Mouse (Mus musculus): ENCODE results near the gene Rab1b. TPM values are rescaled to one million over a fixed set of nuclear protein-coding genes. Genes with fewer than 3 reads are reported as not detected.

The Rab1b gene
- total RNA-seq, 2 experiments from 2014 or later: 117 to 118 TPM

- no peak for DNase-seq (ENCODE audit: low spot score)
Measured at GRCm38 (mm10) chr19:5052166-5052822, 54.6 kb downstream of the Rab1b start.

- DNase-seq (ENCODE audit: low spot score): no peak
Measured at GRCm38 (mm10) chr19:5051515-5051914, 55.4 kb downstream of the Rab1b start.

- no peak for DNase-seq (ENCODE audit: low spot score)
Measured at GRCm38 (mm10) chr19:5051031-5051430, 55.8 kb downstream of the Rab1b start.

GRCm38 (mm10) chr19:5050047-5050905, 56.6 kb downstream of the Rab1b start, which contains the start of gene Rin1:
Gene Rin1 (plus strand): TSS chr19:5050481.
- DNase-seq (ENCODE audit: low spot score): no peak

GRCm38 (mm10) chr19:5049325-5049724, 57.5 kb downstream of the Rab1b start:
- no peak for DNase-seq (ENCODE audit: low spot score)

Other genes starting within 250 kb of the Rab1b start
- 1,000 to 10,000 TPM; 7,595 to 9,342 TPM for gene Actn3, start 229.2 kb downstream of the Rab1b start, total RNA-seq (2021)
- gene Zdhhc24, start 228.4 kb downstream of the Rab1b start, total RNA-seq (2021): 1 to 10 TPM; 2.0 to 2.3 TPM
- gene Bbs1, start 200.4 kb downstream of the Rab1b start, total RNA-seq (2021): 1 to 10 TPM; 1.7 to 2.0 TPM
- 10 to 100 TPM; 13.2 to 14.2 TPM for gene Dpp3, start 178.8 kb downstream of the Rab1b start, total RNA-seq (2021)
- 1 to 10 TPM; 2.4 to 2.7 TPM for gene Peli3, start 163.9 kb downstream of the Rab1b start, total RNA-seq (2021)
- 10 to 100 TPM; 64.6 to 66.7 TPM for gene Mrpl11, start 144.9 kb downstream of the Rab1b start, total RNA-seq (2021)
- not detected for gene Npas4, start 116.8 kb downstream of the Rab1b start, total RNA-seq (2021)
- 1 to 10 TPM; 4.1 to 5.3 TPM for gene Slc29a2, start 83.2 kb downstream of the Rab1b start, total RNA-seq (2021)
- gene B4gat1, start 68.2 kb downstream of the Rab1b start, total RNA-seq (2021): 10 to 100 TPM; 18.7 to 23.2 TPM
- 1 to 10 TPM in 1 of 2 experiments, under 1 TPM in 1; 0.50 to 1.2 TPM for gene AC124502.3, start 68.2 kb downstream of the Rab1b start, total RNA-seq (2021)
- gene Brms1, start 65.7 kb downstream of the Rab1b start, total RNA-seq (2021): 10 to 100 TPM; 14.8 to 15.3 TPM
- gene Rin1, start 56.6 kb downstream of the Rab1b start, total RNA-seq (2021): 1 to 10 TPM in 1 of 2 experiments, under 1 TPM in 1; 0.71 to 1.2 TPM
- gene Cd248, start 39.0 kb downstream of the Rab1b start, total RNA-seq (2021): 10 to 100 TPM in 1 of 2 experiments, 1 to 10 TPM in 1; 6.3 to 11.8 TPM
- under 1 TPM in 1 of 2 experiments, not detected in 1; 0.18 TPM for gene Tmem151a, start 21.5 kb downstream of the Rab1b start, total RNA-seq (2021)
- gene Yif1a, start 18.5 kb downstream of the Rab1b start, total RNA-seq (2021): 10 to 100 TPM; 45.1 to 47.0 TPM
- not detected for gene Cnih2, start 8.6 kb downstream of the Rab1b start, total RNA-seq (2021)
- 10 to 100 TPM; 58.6 to 61.0 TPM for gene Klc2, start 11.5 kb upstream of the Rab1b start, total RNA-seq (2021)
- gene Pacs1, start 166.0 kb upstream of the Rab1b start, total RNA-seq (2021): 1 to 10 TPM; 6.5 to 8.2 TPM
- gene Sf3b2, start 188.4 kb upstream of the Rab1b start, total RNA-seq (2021): 10 to 100 TPM; 66.7 to 68.2 TPM
- not detected for gene Gal3st3, start 191.3 kb upstream of the Rab1b start, total RNA-seq (2021)
- not detected for gene Catsper1, start 228.7 kb upstream of the Rab1b start, total RNA-seq (2021)
- gene Cst6, start 242.5 kb upstream of the Rab1b start, total RNA-seq (2021): 10 to 100 TPM; 47.6 to 50.7 TPM